Mouse (Mus musculus) c-Kit-positive CD71-positive TER-119-positive erythroid progenitor cells, embryonic 14.5 days (primary cell): ENCODE data around the gene Rcc1l.

Source experiments
- DNase-seq: peaks from one replicate; pipeline ENCODE4 v3.0.0-alpha.2; 2013; ENCODE audit warnings: low spot score

The Rcc1l gene

GRCm38 (mm10) chr5:134170167-134170566 is 6.4 kb downstream of the Rcc1l start:
- no peak for DNase-seq

GRCm38 (mm10) chr5:134169231-134169630 is 7.3 kb downstream of the Rcc1l start:
- no peak for DNase-seq

- DNase-seq, result no peak
Observed at GRCm38 (mm10) chr5:134168033-134168432, 8.5 kb downstream of the Rcc1l start.

GRCm38 (mm10) chr5:134166642-134167041 is 9.9 kb downstream of the Rcc1l start:
- DNase-seq, result no peak

GRCm38 (mm10) chr5:134164688-134165087 is 11.9 kb downstream of the Rcc1l start:
- no peak for DNase-seq

- DNase-seq, result no peak
Observed at GRCm38 (mm10) chr5:134155916-134156466, 20.6 kb downstream of the Rcc1l start.

GRCm38 (mm10) chr5:134151895-134152294 is 24.7 kb downstream of the Rcc1l start:
- no peak for DNase-seq

- DNase-seq, result no peak
Observed at GRCm38 (mm10) chr5:134148153-134148552, 28.4 kb downstream of the Rcc1l start.

GRCm38 (mm10) chr5:134147194-134147753 is 29.3 kb downstream of the Rcc1l start:
- DNase-seq, result no peak

GRCm38 (mm10) chr5:134144986-134145385 is 31.6 kb downstream of the Rcc1l start:
- no peak for DNase-seq

- DNase-seq, result no peak
Observed at GRCm38 (mm10) chr5:134142381-134142780, 34.2 kb downstream of the Rcc1l start.

GRCm38 (mm10) chr5:134141236-134141635 is 35.3 kb downstream of the Rcc1l start:
- no peak for DNase-seq

GRCm38 (mm10) chr5:134139429-134139828 is 37.1 kb downstream of the Rcc1l start:
- no peak for DNase-seq

GRCm38 (mm10) chr5:134137933-134138332 is 38.6 kb downstream of the Rcc1l start:
- DNase-seq, result no peak

- DNase-seq, result no peak
Observed at GRCm38 (mm10) chr5:134136022-134136421, 40.6 kb downstream of the Rcc1l start.

GRCm38 (mm10) chr5:134131586-134131985 is 45.0 kb downstream of the Rcc1l start:
- DNase-seq, result no peak

- no peak for DNase-seq
Observed at GRCm38 (mm10) chr5:134126232-134126631, 50.3 kb downstream of the Rcc1l start.

- DNase-seq, result no peak
Observed at GRCm38 (mm10) chr5:134123846-134124245, 52.7 kb downstream of the Rcc1l start.

- DNase-seq, result no peak
Observed at GRCm38 (mm10) chr5:134121893-134122259, 54.7 kb downstream of the Rcc1l start.

GRCm38 (mm10) chr5:134121138-134121892 is 55.3 kb downstream of the Rcc1l start:
- no peak for DNase-seq

- DNase-seq, result no peak
Observed at GRCm38 (mm10) chr5:134120135-134120534, 56.4 kb downstream of the Rcc1l start.

GRCm38 (mm10) chr5:134119481-134120120 is 57.0 kb downstream of the Rcc1l start:
- no peak for DNase-seq

- no peak for DNase-seq
Observed at GRCm38 (mm10) chr5:134118798-134119407, 57.7 kb downstream of the Rcc1l start.
